Mouse (Mus musculus) regulatory T cell (primary cell): ENCODE measurements around the gene Rtkn.

Experiments used
- in situ Hi-C: fragments of 300-600 bp; cut with MboI, MseI; formaldehyde crosslinking; loops from one replicate; pipeline ENCODE4 v1.15.1; 2025; ENCODE audit warnings: high pct_unique_total_duplicates

The Rtkn gene

DNA sequence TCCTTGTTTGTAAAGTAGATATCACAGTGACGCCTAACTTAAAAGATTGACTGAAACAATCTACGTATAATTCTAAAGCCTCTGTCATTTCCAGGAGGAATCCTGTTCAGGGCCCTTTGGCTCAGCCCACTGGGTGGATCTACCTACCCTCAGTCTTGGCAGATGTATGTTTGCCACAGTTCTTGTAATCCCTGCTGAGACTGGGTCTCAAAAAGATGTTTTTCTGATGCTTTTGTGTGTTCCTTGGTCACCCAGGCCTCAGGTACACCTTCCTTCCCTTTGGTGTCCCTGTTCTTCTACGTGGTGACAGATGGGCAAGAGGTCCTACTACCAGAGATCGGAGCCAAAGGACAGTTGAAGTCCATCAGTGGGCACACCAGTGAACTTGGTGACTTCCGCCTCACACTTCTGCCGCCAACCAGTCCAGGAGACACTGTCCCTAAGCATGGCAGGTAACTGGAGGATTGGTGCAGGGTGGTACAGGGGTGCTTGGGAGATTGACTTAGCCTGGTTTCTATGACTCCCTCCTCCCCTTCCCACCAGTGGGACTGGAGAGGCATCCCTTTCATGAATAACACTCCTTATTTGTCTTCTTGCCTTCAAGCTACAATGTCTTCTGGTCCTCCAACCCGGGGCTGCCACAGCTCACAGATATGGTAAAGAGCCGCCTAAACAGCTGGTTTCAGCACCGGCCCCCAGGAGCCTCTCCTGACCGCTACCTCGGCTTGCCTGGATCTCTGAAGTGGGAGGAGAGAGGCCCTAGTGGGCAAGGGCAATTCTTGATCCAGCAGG lies 18.7 kb upstream of the Rtkn start:
- in situ Hi-C loops = no loop called here

DNA sequence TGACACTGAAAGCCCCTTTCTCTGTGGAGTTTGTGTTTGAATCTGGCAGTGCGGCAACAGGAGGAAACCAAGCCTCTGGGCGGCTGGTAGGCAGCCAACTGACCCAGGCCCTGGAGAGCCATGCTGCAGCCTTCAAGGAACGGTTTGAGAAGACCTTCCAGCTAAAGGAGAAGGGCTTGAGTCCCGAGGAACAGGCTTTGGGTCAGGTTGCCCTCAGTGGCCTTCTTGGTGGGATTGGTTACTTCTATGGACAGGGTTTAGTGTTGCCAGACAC lies 18.2 kb upstream of the Rtkn start:
- in situ Hi-C loops = no loop called here

DNA sequence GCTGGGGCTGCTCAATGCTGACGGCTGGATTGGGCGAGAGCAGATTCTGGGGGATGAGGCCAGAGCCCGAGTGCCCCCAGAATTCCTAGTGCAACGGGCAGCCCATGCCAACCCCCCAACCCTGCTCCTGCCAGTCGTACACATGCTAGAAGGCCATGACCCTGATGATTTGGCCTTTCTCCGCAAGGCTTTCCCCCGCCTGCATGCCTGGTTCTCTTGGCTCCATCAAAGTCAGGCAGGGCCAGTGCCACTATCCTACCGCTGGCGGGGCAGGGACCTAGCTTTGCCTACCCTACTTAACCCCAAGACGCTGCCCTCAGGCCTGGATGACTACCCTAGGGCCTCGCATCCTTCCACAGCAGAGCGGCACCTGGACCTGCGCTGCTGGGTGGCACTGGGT lies 17.6 kb upstream of the Rtkn start:
- in situ Hi-C loops = no loop called here

DNA sequence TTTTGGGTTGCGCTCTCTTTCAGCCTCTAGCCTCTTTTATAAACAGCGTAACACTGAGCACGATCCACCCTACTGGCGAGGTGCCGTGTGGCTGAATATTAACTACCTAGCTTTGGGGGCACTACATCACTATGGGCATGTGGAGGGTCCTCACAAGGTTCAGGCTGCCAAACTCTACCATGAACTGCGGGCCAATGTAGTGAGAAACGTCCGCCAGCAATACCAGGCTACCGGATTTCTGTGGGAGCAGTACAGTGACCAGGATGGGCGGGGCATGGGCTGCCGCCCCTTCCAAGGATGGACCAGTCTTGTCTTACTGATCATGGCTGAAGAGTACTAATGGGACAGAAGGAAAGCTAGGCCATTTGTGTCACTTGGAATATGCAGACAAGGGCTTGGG lies 16.9 kb upstream of the Rtkn start:
- in situ Hi-C loops = no loop called here

DNA sequence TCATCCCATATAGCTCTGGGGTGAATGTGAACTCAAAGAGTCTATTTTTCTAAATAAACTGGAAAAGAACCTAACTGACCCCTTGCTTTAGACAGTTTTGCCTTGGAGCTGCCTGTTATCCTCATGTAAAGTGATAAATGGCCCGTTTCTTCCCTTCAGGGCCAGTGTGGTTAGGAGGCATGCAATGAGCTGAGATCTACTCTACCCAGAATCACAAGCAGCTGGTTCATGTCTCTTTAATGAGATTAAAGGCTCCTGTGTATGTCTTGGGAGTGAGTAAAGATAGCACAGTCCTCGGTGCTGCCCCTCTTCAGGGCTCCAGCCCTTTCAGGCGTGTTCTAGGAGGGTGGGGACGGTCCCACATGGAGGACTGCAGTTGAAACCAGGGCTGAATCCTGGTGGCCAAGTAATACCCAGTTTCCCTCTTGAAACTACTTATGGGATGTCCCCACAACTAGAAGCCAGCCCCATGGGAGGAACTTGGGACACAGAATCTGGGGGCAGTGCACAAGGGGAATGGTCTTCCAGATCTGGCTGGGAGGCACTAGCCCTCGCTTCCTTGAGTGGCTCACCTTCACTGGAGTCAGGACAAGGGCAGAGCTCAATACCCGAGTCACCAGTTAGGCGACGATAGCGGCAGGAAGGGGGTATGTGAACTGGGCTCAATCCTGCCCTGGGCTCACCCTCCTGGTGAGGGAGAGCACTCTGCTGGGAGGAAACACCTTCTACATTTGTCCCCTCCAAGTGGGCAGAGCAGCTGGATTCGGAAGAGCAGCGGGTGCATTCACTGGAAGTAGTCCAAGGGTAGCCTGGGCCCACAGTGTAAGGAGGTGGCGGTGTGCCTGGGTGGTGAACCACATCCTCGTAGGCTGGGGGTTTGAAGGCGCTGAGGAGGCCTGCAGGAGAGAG lies 16.2 kb upstream of the Rtkn start:
- in situ Hi-C loops = no loop called here

DNA sequence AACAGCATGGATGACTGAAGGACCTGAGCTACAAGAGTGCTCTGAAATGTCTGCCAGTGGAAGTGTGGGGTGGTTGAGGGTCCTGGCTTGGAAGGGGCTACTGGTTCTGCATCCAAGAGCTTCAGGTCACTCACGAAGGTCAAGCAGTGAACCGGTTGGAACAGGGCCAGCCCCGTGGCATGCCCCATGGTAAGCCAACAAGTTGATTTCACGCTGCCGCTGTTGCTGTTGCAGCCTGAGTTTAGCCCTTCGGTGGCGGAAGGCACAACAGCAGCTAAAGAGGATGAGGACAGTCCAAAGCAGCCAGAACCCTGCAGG lies 15.6 kb upstream of the Rtkn start:
- in situ Hi-C loops = no loop called here

DNA sequence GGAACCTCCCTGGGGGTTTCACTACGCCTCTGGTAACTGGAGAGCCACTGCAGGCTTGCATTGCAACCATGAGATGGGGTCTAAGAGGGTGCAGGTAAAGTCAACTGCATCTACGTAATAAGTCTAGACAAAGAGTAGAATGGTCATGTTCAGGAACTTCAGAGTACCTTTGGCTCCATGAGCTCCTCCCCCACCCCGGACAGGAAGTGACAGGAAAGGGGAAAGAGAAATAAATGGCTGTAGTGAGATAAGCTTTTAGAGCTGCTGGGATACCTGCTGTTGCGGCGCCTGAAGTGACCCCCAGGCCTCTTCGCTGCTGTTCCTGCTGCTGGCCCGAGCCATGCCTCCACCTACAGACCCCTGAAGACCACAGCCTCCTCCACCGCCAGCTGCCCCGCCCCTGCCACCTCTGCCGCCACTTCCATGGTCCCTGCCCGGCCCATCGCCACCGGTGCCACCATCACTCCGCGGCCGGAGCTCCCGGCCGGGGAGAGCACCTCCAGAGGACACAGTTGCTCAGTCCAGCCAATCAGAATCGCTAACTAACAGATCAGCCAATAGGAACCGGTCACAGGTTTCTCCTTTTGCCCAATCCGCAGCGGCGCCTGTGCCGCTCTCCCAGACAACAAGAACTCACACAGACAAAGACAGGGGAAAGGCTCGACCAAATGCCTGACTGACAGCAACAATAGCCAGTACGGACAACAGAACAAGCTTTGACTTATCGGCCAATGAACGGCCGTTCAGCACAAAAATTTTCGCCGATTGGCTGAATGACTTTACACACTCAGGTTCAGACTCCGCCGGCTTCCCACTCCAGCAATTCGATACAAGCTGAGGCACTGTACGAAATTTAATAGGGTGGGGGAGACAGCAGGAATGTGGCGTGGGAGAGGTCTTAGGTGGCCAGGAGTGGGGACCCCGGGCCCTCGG lies 14.1 kb upstream of the Rtkn start, which contains the start of gene Wbp1:
Wbp1 (minus strand) TSS at position 630 of the 933 bp plus-strand sequence.
- in situ Hi-C loops = no loop called here

DNA sequence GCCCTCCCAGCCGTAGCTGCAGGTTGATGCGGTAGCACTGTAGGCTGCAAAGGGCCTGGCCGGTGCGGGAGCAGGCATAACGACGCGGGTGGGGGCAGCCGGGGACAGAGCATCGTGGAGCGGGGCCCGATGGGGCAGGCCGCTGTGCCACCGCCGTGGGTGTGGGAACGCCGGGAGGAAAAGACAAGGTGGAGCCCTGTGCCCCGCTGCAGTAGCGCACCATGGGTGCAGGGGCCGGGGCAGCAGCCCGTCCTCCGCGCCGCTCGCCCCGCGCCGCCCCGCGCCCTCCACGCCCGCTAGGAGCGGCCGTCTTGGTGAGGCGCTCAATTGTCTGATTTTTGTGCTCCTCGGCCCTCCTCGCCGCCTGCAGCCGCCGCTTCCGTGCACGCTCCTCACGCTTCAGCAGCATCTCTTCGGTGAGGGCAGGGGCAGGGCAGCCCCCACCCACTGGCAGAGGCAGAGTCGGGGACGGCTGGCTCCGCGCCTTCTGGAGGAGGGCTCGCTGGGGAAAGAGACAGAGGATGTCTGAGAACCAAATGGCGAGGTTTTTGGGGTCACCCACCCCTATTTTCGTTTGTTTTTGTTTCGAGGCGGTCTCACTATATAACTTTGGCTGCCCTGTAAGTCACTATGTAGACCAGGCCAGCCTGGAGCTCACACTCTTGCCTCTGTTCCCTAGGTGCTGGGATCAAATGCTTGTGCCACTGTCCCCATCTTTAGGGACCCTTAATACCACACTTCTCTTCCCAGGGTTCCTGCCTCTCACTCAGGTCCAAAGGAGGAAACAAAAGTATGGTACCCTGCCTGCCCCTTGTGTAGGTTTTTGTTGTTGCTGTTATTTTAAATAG lies 13.2 kb upstream of the Rtkn start:
- in situ Hi-C loops = no loop called here

DNA sequence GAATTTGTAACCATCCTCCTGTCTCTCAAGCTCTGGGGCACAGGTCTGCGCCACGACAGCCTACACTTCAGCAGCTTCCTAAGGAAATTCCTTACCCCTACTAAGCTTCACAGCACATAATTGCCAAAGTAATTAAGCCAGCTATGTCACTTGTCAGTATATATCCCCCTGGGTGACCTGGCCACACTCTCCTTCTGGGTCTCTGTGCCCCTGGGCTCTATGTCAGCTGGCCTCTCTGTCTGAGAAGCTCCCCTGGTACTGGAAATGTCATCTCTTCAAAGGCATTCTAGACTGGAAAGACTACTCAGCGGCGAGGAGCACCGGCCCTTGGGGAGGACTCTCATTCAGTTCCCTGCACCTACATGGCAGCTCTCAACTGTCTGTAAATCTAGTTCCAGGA lies 12.3 kb upstream of the Rtkn start:
- in situ Hi-C loops = no loop called here

DNA sequence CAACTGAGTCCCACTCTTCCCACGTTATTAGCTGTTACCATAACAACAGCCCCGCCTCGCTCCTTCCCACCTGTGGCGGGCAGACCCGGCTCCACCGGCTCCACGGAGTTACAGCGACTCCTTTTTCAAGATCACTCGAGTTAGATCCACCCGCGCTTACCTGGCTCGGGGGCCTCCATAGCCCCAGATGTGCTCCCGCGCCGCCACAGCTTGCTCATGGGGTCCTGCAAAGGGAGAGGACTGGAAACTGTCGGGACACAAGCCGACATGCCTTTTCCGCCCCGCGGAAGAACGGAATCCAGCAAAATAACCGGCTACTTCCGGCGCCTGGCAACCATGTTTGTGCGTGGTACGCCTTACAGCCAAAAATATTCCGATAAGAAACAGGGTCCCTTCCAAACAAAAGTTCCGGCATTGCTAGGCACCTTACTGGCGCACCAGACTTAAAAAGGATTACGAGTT lies 10.4 kb upstream of the Rtkn start:
- in situ Hi-C loops = no loop called here

DNA sequence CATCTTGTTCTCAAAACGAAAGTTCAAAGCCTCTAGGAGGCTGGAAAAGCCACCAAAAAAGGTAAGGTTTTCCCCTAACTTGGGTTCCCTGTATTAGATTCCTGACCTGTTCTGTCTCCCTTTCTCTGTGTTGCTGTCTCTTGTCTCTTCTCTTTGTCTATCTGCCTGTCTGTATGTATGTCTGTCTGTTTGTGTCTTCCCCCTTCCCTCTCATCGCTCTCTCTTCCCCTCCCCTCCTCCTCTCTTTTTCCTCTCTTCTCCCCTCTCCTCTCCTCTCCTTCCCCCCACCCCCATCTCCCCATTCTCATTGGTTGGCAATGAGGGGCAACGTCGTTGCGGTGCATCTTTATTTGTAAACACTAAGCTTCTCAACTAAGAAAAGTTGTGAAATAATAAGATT lies 9.9 kb upstream of the Rtkn start, which contains the start of gene Ino80b:
Ino80b (minus strand) TSS at position 101 of the 400 bp plus-strand sequence.
- in situ Hi-C loops = no loop called here

DNA sequence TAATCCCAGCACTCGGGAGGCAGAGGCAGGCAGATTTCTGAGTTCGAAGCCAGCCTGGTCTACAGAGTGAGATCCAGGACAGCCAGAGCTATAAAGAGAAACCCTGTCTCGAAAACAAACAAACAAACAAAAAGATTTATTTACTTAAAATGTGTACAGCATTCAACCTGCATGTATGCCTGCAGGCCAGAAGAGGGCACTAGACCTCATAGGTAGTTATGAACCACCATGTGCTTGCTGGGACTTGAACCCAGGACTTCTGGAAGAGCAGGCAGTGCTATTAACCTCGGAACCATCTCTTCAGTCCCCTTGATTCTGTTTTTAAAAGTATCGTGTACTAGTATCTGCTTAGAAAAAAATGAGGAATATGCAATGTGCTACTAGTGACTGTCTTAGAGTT lies 7.8 kb upstream of the Rtkn start:
- in situ Hi-C loops = no loop called here

DNA sequence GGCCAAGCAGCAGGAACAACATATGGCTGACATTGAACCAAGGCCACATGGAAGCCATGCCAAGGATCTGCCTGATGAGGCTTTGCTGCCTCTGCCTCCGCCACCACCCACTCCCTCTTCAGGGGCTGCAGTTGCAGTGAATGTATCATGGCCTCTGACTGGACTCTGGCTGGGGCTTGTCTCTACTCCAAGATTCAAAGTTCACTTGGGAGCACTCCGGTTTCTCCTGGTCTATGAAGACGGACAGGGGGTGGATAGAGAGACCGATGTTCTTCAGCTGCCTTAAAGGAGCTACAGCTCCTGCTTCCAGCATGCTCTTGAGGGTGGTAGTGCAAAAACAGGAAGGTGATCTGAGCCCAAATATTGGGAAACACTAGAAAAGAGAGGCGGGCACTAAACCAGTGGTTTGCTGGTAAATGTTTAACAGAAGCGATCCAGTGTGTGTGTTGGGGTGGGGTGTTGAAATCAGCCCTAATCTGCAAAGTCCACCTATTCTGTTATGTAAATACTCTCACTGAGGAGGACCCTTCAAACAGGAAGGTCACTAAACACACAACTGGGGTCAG lies 3.7 kb upstream of the Rtkn start:
- in situ Hi-C loops = no loop called here

DNA sequence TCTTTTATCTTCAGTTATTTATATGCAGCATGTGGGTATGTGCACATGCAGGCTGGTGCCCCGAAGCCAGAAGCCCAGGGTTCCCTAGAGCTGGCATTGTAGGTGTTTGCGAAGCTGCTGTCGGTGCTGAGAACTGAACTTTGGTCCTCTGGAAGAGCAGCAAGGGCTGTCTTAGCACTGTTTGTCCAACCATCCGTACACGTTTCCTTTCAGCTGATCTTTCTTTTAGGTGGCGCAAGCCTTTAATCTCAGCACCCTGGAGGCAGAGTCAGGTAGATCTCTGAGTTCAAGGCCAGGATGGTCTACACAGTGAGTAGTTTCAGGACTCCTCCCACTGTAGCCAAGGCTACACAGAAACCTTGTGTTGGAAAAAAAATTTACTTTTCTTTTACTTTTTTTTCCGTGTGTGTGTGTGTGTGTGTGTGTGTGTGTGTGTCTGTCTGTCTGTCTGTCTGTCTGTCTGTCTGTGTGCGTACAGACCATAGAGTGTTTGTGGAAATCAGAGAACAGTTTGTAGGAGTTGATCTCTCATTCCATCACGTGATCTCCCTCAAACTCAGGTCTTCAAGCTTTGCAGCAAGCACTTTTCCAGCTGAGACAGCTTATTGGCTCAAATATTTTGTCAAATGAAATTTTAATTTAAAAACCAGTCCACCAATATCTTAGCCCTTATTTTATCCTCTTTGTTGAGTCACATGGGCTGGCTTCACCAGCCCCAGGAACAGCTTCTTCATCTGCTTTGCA lies 2.9 kb upstream of the Rtkn start:
- in situ Hi-C loops = no loop called here

DNA sequence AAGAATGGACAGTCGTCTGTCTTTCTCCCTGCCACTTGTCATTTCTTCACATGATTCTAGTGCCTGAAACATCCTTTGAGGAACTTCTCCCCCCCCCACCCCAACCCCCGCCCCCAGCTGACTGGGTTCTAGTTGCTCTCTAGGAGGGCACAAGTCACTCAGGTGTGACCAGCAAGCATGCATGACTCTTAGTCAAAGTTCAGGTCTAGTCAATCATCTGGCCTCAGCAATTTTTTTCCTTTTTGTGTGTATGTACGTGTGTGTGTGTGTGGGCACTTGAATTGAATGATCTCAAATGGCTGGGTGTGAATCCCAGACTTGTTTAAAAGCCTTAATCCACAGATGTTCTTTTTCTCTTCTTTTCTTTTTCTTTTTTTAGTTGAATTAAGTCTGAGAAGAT lies 1.0 kb upstream of the Rtkn start:
- in situ Hi-C loops = no loop called here

DNA sequence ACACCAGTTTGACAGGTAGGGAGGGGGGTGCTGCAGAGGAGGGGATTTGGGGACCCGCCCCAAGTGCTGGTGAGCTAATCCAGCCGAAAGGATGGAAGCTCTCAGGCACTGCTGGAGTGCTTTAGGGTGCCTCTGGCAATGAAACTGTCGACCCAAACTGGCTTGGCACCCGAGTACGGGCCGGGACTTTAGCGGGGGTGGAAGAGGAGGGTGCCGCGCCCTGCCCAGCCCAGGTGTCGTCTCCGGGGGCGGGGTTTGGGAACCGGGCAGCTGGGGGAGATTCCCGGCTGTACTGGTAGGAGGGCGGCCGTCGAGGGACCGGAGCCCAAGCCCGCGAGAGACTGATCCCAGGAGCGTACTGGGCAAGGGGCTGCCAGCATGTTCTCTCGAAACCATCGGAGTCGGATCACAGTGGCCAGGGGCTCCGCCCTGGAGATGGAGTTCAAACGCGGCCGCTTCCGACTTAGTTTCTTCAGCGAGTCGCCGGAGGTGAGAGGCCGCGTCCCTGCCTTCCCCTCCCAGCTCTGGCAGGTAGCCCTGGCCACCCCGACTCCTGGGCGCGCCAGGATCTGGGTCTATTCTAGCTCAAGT lies 403 bp downstream of the Rtkn start:
- in situ Hi-C loops = no loop called here

DNA sequence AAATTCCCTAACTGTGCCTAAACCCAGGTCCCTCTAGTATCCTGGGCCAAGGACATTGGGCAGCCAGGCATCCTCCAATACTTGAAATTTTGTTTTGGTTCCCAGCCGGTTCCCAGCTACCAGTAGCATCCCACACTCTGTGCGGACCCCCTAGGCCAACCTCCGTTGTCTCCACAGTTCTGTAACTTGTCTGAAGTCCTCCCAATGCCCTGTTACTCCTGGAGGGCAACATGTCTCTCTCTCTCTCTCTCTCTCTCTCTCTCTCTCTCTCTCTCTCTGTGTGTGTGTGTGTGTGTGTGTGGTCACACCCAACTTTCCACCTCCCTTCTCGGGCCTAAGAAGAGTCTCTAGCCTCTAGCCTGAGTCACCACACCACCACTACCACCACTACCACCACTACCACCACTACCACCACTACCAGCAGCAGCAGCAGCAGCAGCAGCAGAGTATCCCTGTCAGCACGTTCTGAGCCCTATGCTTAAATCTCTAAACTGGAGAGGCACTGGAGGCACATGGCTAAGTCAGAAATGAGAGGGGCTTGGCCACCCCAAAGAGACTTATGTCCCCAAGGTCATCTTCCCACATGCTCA lies 1.1 kb downstream of the Rtkn start:
- in situ Hi-C loops = no loop called here

DNA sequence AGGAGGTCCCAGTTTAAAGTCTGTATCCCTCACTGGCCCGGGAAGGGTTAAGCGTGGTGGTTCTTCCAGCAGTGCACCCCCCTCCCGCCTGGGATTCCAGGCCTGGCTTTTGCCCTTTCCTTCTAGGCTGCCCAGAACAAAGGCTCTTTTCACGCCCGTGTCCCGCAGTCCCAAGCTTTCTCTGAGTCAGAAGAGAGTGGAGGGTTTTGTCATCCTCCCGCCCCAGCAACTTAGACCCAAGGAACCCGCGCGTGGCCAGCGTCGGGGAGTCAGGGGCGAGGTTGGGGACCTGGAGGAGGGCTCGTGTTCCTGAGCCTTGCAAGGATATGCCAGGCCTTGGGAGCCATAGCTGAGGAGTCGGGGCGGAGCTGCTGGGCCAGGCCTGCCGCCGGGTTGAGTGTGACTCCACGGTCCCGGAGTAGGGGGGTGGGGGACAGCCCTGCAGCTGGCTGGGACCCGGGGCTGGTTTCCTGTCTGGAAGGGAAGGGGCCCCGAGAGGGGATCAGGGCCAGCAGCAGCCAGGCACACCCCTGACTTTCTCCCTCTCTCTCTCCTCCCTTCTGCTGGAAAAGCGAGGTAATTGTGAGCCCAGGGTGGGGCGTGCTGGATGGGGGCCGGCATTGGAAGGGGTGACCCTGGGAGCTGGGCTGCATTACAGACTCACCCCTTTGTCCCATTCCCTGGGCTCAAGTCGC lies 1.8 kb downstream of the Rtkn start:
- in situ Hi-C loops = no loop called here

DNA sequence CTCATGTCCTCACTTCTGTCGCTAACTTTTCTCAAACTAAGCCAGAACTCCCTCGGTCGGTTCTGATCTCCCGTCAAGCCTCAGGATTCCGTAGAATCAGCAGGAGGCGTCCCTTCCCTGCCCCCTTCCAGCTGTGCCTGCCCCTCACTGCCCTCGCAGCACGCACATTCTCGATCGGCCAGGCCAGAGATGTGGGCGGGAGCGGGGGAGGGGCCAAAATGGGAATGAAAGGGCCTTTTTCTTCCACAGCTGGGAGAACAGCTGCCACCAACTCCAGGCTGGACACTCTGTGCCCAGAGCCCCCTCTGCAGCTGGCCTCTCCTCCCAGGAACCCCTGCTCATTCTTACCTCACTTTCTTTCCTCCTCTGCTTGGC lies 2.3 kb downstream of the Rtkn start:
- in situ Hi-C loops = no loop called here
